Mouse (Mus musculus) lung, postnatal 36 days (tissue): Measurements from ENCODE around the gene Lgals3bp.

Source experiments
- DNase-seq: peaks from one replicate; pipeline ENCODE4 v3.0.0; 2022; ENCODE audit warnings: mixed read lengths

The Lgals3bp gene

DNA sequence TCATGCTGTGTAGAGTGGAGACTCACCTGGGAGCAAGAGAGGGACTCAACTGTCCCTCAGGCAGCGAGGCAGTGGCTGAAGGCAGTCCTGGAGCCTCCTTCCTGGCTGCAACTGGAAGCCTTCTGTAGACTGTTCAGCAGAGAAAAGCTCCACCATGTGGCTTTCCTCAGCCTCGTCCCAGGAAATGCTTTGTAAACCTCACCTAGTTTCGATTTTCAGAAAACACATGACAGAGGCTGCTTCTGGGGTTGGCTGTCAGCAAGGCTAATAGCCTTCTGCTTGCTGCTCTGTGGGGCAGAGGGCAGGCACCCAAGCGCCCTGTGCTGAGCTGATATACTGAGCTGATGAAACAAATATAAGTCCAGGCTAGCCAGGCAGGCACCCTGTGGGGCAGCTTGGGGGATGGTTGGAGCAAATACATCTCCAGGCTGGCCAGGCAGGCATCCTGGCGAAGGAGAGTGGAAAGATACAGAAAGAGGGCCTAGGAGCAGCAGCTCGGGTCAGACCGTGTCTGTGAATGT, at the start of gene Lgals3bp:
TSS of gene Lgals3bp (minus strand) at position 333 of the 521 bp plus-strand sequence.
- DNase-seq, result peak; percentile 86

DNA sequence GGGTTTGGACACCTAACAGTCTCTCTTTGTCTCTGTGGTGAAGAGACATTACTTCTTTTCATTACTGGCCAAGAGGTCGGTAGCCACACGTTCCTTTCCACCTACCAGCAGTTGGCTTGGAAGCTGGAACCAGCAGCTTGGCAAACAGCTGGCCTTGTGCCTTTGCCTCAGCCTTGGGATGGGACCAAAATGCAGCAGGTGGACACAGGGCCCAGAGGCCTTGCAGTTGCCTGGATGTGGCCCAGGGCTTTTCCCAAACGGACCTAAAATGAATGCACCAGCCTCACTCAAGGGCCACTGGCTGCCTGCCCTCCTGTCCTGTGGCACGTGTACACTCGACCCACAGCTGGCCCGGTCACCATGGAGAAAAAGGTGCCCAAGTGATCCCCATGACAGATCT, 49.3 kb upstream of the Lgals3bp start:
- DNase-seq, result peak; percentile 41

DNA sequence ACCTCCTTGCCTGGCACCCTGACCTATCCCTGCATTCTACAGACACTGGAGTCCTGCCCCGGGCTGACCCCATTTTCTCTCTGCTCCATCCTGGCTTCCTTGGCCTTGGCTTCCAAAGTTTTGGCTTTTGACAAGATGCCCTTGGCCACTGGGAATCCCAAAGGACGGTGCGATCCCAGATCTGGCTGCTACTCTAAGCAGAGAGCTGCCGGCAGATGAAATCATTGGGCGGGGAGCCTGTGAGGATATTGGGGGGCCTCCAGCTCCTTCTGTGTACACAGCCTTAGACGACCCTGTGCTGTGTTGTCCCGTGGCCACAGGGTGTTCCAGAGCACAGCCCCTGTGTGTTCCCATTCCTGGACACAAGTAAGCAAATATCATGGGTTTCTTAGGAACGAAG, 46.5 kb upstream of the Lgals3bp start:
- no peak for DNase-seq

DNA sequence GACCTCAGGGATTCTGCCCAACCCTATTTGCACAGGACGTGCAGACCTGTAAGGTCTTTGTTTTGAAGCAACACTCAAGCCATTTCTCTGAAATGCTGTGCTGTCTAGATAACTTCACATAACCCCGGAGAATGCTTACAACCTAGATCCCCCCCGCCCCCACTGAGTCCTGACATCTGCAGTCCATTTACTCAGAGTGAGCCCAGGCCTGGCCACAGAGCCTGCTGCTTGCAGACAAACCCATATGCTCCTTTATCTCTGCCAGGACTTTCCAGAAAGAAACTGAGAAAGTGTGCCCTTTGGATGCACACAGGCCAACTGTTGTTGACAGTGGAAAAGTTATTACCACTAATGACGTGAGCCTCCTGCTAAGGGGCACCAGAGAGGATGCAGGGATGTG, 45.5 kb upstream of the Lgals3bp start:
- DNase-seq, result no peak

DNA sequence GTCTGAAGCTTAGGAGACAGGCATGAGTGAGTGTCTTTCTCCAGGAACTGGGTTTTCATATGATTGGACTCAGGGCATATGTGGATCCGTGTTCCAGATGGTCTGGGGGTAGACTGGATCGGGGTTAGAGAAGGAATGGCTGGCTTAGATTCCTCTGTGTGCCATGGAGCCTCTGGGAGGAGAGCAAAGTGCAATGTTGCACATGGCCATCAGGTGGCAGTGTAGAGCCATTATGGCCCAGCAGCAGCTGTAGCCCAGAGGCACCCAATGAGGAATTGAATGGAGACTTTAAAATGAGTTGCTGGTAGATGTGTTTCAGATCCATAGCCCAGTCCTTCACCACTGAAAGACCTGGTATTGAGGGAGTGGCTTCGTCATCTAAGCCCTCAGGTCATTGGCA, 44.0 kb upstream of the Lgals3bp start:
- peak; percentile 73 for DNase-seq

DNA sequence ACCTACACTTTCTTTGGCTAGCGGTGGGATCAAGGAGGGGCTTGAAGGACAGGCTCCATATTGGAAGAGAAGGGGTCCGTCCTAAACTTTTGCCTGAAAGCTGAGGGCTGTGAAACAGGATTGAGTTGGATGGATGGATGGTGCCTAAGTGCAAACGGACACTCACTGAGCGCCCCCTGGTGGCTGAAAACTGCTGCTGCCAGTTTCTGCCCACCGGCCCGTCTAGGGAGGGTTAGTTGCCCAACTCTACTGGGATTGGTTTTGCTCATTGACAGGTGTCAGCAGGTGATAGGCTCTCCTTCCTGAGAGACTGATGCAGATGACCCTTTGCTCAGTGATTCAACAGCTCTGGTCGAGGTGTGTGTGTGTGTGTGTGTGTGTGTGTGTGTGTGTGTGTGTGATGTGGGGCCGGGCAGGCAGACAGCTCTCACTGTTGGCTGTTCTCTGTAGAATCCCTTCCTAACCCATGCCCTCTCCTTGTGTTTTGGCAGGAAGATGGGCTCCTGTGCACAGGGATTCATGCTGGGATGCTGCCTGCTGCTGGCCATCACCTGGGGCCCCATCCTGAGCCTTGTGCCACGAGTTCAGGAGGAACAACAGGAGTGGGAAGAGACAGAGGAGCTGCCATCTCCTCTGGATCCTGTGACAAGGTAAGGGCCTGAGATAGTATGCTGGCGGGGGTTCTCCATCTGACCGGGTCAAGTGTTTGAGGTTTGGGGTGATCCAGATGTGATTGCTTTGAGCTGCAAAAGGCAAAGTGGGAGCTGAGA, 41.5 kb upstream of the Lgals3bp start:
- DNase-seq, result peak; percentile 83

DNA sequence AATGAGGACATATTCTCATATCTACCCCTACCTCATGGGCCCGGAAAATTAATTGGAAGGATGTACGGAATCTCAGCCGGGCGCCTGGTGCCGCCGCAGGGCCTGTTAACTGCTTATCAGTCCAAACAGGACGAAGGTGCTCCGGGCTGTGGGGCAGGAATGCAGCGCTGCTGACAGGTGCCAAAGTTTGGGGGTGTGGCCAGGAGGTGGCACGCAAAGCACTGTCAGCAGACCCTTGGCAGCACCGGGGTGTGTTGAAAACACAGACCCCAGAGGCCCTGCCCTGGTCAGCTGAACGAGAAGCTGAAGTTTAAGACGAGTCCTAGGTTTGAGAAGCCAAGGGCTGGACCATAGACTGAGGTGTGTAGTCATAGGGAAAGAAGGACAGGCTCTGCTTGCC, 40.8 kb upstream of the Lgals3bp start:
- no peak for DNase-seq

DNA sequence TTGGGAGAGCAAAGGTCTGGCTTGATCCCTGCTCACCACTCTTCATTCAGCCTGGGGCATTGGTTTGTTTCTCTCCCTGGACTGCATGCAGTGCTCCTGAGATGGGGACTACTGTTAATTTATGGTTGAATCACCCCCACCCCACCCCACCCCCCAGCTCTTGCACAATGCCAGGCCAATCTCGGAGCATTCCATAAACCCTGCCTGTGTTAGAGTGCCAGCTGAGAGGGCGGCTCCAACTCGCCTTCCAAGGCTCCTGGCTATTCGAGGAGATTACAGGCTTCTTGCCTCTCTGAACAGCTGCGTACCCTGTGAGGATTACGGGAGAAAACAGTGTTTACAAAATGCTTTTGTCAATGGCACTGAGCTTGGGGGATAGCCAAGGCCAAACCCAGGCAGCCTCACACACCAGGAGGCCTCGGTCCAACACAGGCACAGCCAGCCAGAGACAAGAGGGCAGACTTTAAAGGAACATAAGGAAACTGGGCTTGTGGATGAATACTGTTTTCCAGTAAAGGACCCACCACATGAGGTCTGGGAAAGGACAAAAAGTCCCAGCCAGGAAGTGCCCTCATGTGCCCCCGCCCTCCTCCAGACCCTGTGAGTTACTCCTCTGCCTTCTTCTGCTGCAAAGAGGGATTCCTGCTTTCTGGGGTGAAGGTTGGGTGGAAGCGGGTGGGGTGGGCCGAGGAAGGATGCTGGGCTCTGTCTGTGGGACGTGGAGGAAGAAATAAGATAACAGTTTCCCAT, 36.9 kb upstream of the Lgals3bp start:
- peak; percentile 61 for DNase-seq

DNA sequence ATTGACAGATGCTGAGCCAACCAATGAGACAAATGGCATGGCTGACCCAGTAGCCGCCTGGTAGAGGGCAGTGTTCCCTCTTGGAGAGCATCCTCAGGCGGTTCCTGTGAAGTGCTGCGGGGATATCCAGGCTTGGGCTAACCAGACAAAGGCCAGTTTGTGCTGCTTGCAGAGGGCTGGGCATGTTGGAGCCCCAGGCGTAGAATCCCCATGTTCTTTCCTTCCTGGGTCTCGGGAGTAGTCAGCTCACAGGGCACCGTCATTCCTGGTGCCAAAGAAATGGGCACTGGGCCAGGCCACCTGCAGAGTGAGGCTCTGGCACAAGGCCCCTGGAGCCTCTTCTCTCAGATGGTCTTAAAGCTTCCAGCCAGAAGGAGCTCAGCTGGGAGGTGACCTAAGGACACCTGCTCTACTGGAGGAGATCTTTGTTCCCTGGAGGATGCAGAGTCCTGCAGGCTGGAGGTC, 34.6 kb upstream of the Lgals3bp start:
- no peak for DNase-seq

DNA sequence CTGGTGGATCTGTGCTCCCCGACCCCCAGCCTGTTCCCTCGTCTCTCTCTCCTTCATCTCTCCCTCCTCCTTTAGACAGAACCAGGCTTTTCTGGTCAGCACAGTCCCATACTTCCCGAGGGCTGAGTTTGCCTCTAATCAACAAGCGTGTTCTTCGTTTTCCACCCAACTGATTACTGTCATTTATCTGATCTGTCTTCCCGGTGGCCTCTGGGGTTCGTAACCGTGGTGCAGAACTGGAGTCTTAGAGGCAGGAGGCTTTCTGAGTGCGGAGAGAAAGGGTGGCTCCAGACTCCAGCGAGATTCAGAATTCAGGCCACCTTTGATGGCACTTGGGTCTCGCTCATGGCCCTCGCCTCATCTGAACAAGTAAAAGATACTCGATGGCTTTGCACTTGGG, 32.2 kb upstream of the Lgals3bp start:
- DNase-seq, result no peak

DNA sequence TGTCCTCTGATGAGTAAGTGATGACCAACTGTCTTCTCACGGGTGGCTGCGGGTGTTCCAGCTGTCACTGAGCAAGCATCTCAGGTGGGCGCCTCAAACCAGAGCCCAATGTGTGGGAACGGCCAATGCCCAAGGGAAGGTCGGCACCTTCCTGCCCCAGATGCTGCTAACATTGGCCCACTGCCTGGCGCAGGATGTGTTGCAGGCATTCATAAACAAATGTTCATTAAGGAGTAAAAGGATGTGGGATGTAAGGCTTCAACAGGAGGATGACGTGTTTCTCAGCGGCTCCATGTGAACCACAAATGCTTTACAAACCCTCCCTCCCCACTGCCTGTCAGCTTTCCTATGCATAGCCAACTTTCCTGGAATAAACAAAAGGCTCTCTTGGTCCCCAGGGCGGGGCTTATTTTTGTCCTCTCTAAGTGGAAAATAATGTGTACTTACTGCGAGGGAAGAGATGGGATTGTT, 31.5 kb upstream of the Lgals3bp start:
- no peak for DNase-seq

DNA sequence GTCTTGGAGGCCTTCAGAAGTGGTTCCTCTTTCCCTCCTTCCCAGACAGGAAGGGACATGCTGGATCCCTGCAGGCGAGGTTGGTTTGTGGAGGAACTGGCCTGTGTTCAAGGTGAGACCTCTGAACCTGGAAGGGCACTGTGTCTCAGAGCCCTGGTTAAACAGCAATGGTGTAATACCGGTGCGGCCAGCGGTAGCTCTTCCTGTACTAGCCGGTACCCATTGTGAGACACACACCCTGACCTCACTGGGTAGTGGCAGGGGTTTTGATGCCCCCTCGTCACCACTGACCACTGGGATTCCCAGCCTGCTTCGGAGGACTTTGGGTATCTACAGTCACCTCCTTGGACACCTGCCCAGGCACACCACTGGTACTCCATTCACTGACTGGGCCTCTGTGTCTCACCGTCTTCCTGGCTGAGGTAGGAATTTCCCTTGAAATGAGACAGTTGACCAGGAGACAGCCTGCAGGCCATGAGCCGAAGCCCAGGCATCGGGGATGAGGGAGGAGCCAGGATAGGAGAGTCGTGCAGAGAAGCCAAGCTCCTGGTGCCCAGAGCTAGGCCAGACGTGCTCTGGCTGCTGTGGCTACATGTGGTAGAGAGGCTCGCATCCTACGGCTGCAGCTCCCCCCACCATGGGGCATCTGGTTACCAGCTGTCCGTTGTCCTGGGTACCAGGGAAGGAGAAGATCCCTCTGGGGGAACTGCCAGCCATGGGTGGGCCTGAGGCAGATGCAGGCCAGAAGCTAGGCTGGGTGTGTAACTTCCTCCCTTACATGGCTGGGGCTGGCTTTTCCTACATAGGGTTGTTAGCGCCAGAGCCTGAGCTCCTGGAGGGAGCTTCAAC, 29.4 kb upstream of the Lgals3bp start:
- no peak for DNase-seq

DNA sequence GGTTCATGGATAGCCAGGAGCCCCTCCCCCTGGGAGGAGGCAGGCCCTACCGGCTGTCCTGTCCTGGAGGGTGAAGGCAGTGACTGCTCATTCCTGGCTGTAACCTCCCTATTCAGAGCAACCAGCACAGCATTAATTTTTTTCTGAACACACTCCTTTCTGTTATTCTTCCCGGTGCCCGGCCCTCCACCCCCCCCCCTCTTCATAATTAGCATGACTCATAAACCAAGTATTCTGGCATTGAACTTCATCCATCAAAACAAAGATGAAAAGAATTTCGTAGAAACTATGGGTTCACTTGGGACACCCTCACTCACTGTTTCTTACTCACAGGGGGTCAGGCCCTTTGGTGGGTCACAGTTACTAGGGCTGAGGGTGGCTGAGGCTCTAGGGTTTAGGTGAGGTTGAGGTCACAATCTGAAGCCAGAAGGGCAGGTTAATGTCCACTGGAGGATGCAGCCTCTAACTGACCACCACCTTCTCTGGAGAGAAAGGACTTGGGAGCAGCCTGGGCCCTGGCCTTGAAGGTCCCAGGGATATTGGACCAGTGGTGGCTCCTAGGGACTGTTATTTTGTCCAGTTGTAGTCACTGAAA, 28.5 kb upstream of the Lgals3bp start:
- no peak for DNase-seq

DNA sequence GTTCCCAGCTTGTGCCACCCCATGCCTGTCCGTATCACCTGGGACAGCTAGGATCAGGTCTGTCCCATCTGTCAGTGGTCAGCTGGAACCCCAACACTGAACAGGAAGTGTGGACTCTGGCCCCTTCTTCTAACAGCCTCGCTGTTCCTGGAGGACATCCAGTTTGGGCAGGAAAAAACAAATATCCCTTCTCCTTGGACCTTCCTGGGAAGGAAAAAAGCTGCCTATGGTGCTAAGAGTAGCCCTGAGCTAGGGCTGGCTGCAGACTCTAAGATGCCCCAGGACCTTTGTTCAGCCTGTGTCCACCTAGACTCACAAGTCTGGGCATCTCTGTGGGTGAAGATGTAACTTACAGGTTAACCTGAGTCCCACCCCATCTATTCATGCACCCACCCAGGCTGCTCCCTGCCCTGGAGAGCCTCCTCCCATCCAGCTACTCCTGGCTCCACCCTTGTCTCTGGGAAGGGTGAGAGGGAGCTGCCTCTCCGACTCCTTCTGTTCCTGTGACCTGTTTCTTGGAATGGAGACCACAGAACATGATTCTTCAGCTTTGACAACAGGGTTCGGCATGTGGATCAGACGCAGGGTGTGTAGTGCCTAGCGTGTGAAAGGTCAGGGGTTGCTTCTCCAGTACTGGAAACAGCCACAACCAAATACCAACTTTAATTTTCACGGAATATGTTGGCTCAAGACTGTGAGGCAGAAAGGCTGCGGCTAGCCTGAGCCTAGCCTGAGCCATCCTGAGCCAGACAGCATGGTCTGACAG, 27.2 kb upstream of the Lgals3bp start:
- no peak for DNase-seq

DNA sequence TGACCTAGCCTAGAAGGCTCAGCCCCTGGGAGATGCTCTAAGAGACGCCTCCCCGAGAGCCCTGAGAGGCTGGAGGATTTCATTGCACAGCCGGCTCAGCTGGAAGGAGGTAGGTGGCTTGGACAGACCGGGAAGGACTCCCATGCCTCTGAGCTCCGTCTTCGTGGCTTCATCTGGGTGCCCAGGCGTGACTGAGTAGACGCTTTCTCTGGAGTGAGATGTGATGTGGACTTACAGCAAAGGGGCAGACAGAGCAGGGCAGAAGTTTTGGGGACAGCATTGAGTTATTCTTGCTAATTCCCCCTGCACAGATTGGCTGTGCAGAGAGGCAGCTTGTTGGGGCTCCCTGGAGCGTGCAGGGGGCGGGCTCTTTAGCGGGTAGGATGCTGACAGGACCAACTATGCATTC, 26.6 kb upstream of the Lgals3bp start:
- no peak for DNase-seq

DNA sequence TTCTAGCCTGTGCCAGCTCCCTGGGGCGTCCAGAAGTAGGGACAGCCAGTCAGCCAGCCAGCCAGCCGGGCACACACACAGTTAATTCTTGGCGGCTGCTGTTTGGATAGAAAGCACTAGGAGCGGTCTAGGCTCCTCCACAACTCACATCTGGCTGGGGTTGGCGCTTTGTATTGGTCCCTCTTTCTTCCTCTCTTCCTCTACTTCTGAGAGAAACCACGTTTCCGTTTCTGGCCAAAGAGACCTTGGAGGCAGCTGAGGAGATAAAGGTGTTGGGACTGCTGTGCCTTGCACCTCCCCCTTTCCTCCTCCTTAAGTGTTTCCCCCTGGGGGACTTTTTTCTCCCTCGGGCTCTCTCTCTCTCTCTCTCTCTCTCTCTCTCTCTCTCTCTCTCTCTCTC, 26.1 kb upstream of the Lgals3bp start, which contains the start of gene C1qtnf1:
TSS of gene C1qtnf1 (plus strand) at position 218 of the 400 bp plus-strand sequence.
- no peak for DNase-seq

DNA sequence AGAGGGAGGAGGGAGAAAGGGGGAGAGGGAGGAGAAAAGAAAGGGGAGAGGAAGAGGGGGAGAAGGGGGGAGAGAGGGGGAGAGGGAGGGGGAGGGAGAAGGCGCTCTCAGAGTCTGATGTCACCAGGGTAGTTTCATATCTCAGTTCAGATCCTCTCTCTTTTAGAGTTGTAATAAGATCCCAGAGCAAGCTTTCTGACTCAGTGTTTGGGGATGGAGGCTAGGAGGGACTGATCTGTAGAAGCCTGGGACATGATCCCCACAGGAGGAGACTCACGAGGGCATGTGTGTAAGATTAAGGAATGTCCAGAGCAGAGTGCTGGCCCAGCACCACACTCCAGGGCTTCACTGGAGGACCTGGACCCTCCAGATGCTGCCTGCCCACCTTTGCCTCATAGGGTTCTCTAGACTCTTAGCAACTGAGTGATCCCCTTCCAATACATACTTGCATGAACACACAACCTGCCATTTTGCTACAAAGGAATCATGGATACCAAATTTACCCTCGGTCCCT, 25.4 kb upstream of the Lgals3bp start:
- DNase-seq, result no peak

DNA sequence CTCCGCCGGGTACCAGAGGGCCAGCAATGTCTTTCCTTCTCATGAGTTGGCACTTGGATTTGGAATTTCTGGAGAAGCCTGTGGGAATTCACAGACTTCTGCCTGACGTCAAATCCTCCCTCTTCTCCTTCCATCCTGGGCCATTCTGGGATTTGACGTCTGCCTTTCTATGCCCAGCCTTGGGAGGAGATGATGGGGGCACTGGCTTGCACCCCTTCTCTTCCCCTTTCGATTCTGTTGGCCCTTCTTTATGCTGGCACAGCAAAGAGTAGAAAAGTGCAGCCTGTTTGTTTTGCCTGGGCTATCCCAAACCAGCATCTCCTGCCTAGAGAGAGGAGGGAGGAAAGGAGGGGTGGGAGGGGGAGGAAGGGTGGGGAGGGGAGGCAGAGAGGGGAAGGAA, 24.9 kb upstream of the Lgals3bp start:
- no peak for DNase-seq

DNA sequence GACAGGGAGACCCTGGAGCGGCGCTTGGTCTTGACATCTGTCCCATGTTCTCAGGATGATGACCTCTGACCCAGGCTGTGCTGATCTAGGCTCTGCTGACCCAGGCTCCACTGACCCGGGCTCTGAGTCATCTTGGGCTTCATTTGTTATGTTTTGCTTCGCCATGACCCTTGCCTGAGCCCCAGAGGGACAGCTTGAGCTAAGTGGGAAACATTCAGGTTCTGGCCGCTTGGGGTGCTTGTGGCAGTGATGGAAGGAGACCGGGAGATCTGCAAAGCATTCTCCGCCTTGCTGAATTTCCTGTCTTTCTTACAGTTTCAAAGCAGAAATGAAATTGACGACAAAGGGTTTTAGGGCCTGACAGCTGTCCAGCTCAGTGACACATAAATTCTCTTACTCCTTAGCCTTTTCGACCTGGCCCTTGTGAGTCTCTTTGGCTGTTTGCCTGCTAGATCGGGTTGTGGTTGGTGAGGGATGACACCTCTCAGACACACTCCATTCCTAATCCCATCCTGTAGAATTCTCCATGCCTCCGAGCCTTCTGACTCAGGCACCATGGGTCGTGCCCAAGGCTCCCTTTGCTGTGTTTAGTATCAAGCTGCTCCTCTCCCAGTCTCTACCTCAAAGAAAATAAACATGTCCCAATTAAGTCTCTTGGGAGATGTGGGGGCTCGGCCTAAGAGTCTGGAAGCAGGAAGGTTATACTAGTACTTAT, 22.9 kb upstream of the Lgals3bp start:
- DNase-seq, result no peak

DNA sequence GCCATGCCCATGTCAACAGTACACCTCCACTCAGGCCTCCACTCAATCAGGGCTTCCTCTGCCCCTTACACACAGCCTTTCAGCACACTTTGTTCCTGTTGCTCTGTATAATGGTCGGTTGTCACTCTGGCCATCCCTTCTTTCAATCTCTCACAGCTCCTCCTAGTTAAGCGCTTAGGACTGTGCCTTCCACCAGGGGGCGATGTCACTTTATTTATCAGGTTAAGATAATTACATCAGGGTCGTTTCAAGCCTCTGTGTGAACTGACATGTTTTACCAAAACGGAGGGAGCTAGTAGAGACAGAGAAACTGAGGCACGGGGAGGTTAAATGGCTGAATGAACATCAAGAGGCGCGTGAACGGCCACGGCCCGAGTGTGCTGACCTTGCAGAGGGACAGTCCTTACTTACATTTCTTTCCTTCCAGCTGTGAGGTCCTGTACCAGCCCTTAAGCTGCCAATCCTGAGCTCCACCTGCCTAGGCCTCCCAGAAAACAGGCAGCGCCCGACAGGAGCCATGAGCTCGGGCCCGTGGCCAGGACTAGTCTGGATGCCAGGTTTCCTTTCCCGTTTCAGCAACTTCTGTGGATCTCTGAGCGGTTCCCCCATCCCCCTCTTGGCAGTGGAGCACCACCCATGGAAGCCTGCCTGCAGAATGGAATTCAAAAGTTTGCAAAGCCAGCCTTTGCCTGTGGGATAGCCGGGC, 21.5 kb upstream of the Lgals3bp start:
- peak; percentile 92 for DNase-seq
